Mouse (Mus musculus) heart, embryonic 11.5 days (tissue): ENCODE data around the gene Gm36176. TPM values are rescaled to one million over a fixed set of nuclear protein-coding genes. Genes with fewer than 3 reads are reported as not detected.

Source experiments
- ATAC-seq: fragments of 200-750 bp; cut with Nextera tagmentation; replicated peaks from 2 replicates; pipeline ENCODE4 v1.8.0; 2017; ENCODE audit warnings: moderate library complexity; ENCODE audit not compliant: insufficient number of reproducible peaks, low FRiP score, low TSS enrichment
- H3K27ac ChIP-seq: fragments of 300-500 bp; sonication (generic); 2 replicates; pipeline ENCODE4 v1.5.1; 2014; ENCODE audit warnings: mild to moderate bottlenecking, low read depth, low read length
- H3K27me3 ChIP-seq: fragments of 300-500 bp; sonication (generic); 2 replicates; pipeline ENCODE4 v1.6.1; 2014; ENCODE audit warnings: mild to moderate bottlenecking, low read length, mixed read lengths; ENCODE audit not compliant: control insufficient read depth, insufficient read depth
- H3K36me3 ChIP-seq: fragments of 300-500 bp; sonication (generic); 2 replicates; pipeline ENCODE4 v1.6.1; 2014; ENCODE audit warnings: mild to moderate bottlenecking, low read length, moderate library complexity, mixed read lengths; ENCODE audit not compliant: control insufficient read depth, insufficient read depth
- H3K4me1 ChIP-seq: fragments of 300-500 bp; sonication (generic); 2 replicates; pipeline ENCODE4 v1.6.1; 2014; ENCODE audit warnings: low read length; ENCODE audit not compliant: control insufficient read depth, insufficient read depth
- H3K4me2 ChIP-seq: fragments of 300-500 bp; sonication (generic); 2 replicates; pipeline ENCODE4 v1.6.1; 2014; ENCODE audit warnings: mild to moderate bottlenecking, moderate library complexity
- H3K4me3 ChIP-seq: fragments of 300-500 bp; sonication (generic); 2 replicates; pipeline ENCODE4 v1.5.1; 2014; ENCODE audit warnings: low read depth, low read length
- H3K9ac ChIP-seq: fragments of 300-500 bp; sonication (generic); 2 replicates; pipeline ENCODE4 v1.6.1; 2014; ENCODE audit warnings: mild to moderate bottlenecking, low read depth, low read length, moderate library complexity
- H3K9me3 ChIP-seq: fragments of 300-500 bp; sonication (generic); replicated peaks from 2 replicates; pipeline ENCODE4 v1.6.1; 2016; ENCODE audit warnings: low read length; ENCODE audit not compliant: control insufficient read depth
- WGBS: fragments of 180-500 bp; shearing (Covaris S2); extraction: QIAGEN DNeasy Blood & Tissue Kit; methylation state at CpG from one replicate; pipeline ENCODE4 v1.1.7; 2014; ENCODE audit not compliant: insufficient replicate concordance; 5-methylcytosine and 5-hydroxymethylcytosine counted together
- polyA plus RNA-seq: library from polyadenylated mRNA; unstranded; fragments of >200 nt; fragmentation: Nextera tagmentation; extraction: Ambion mirVana; gene quantifications from 2 replicates; pipeline ENCODE4 v1.2.1, GENCODE M21; 2014

Gm36176 gene
- polyA plus RNA-seq, 1 experiment from 2014 or later, result not detected

DNA sequence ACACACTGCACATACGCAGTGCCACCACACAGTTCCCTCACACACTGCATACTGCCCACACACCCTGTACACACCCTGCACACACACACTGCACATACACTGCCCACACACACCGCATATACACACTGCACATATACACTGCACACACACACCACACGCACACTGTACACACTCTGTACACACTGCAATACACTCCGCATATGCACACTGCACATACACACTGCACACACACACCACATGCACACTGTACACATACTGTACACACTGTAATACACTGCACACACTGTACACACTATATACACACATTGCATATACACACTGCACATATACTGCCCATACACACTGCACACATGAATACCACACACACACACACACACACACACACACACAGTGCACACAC is 28.1 kb upstream of the Gm36176 start:
- Histone ChIP-seq H3K9me3 (no peaks in the 10 kb centered on the region), H3K4me2 (no peak overlapping the region), H3K4me3 (no peak overlapping the region), H3K4me1 (no peaks in the 10 kb centered on the region), H3K9ac (no peak overlapping the region), H3K27me3 (no peaks in the 10 kb centered on the region), H3K36me3 (no peaks in the 10 kb centered on the region), H3K27ac (no peak overlapping the region)
- 94% methylated on average over 4 of the region's 4 CpGs for WGBS
- no peak for ATAC-seq

DNA sequence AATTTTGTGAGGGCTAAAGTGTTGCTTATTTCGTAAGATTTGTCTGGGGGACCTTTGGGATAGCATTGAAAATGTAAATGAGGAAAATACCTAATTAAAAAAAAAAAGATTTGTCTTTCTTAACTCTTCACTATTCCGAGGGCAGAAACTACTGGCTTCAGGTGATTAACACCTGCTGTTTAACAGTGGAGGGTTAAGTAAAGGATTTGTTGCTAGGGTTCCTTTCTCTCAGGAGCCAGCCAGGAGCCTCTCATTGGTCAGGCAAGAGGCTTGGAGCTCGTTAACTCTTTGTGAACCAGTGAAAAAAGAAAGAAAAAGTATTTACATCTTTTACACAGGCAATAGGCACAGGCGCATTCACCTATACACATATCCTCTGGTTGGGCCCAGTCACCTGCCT is 27.4 kb upstream of the Gm36176 start:
- Histone ChIP-seq H3K9ac (no peak overlapping the region), H3K36me3 (no peaks in the 10 kb centered on the region), H3K27ac (no peak overlapping the region), H3K27me3 (no peaks in the 10 kb centered on the region), H3K4me3 (no peak overlapping the region), H3K4me2 (no peak overlapping the region), H3K4me1 (no peaks in the 10 kb centered on the region), H3K9me3 (no peaks in the 10 kb centered on the region; the same call in 1 of the 2 replicates)
- no peak for ATAC-seq
- 36% methylated on average over 4 of the region's 4 CpGs for WGBS

DNA sequence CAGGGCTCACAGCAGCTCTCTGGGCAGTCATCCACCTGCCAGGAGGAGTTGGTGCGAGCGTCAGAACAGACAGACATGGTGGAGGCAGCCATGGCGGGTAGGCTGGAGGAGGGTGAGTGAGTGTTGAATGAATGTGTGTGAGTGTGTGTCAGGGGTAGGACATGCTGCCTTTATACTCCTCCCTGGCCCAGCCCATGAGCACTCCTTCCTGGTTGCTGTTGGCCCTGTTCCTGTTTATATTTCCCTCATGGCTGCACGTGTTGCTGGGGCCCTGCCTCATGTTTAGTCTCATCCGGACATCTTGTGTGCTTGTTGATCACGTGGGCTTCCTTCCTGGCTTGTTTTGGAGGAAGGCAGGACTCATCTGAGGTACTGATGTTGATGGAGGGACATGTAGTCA is 19.7 kb upstream of the Gm36176 start, which contains the start of gene Krtap10-4:
Gene Krtap10-4, minus strand, starts transcription at position 145 of the 400 bp plus-strand sequence.
- WGBS, result 58% methylated on average over 6 of the region's 6 CpGs
- no peak within 1 kb of the TSS for H3K9ac ChIP-seq
- H3K4me1 ChIP-seq, result no peaks in the 10 kb centered on the region
- no peaks in the 10 kb centered on the region; the same call in 1 of the 2 replicates for H3K9me3 ChIP-seq
- no peak within 1 kb of the TSS for H3K4me3 ChIP-seq
- no peak within 1 kb of the TSS for H3K27ac ChIP-seq
- H3K27me3 ChIP-seq, result no peaks in the 10 kb centered on the region
- no peak within 1 kb of the TSS for H3K4me2 ChIP-seq
- no peak for ATAC-seq
- no peaks in the 10 kb centered on the region for H3K36me3 ChIP-seq

DNA sequence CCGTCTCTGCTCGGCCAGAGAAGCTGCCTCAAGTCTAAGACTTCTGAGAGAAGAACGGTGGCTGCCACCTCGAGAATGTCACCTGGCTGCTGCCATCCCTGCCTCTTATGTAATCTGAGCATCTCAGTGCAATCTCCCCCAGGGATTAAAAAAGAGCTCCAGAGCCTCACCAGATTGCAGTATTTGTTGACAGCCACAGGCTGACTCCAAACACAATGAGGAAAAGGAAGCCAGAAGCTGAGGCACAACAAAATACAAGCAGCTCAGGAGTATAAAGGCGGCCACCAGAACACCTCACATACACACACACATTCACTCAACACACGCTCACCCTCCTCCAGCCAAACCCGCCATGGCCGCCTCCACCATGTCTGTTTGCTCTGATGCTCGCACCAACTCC is 11.0 kb upstream of the Gm36176 start, which contains the start of gene Krtap10-10:
Gene Krtap10-10, plus strand, starts transcription at position 301 of the 400 bp plus-strand sequence.
- Histone ChIP-seq H3K36me3 (no peaks in the 10 kb centered on the region), H3K9me3 (no peaks in the 10 kb centered on the region), H3K27ac (no peak within 1 kb of the TSS), H3K4me1 (no peaks in the 10 kb centered on the region), H3K9ac (no peak within 1 kb of the TSS), H3K4me2 (no peak within 1 kb of the TSS), H3K27me3 (no peaks in the 10 kb centered on the region), H3K4me3 (no peak within 1 kb of the TSS)
- 61% methylated on average over 9 of the region's 9 CpGs for WGBS
- ATAC-seq, result no peak

DNA sequence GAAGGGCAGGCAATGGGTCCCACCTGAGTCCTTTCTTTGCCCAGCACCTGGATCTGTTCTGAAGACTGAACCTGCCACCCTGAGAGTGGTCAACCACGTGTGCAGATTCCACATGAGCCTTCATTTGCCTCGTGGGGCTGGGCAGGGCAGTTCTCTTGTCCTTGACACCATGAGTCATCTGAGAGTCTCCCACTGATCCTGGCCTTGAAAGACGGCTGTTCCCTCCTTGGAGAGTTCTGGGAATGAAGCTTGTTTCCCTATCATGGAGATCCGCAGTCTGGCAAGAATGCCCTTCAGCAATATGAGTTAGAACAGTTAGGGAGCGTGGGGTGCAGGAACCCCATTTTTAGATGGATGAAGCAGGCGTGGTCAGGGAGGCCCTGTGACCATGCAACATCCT is 7.6 kb upstream of the Gm36176 start:
- ATAC-seq, result no peak
- 72% methylated on average over 6 of the region's 6 CpGs for WGBS
- H3K4me2 ChIP-seq, result no peak overlapping the region

DNA sequence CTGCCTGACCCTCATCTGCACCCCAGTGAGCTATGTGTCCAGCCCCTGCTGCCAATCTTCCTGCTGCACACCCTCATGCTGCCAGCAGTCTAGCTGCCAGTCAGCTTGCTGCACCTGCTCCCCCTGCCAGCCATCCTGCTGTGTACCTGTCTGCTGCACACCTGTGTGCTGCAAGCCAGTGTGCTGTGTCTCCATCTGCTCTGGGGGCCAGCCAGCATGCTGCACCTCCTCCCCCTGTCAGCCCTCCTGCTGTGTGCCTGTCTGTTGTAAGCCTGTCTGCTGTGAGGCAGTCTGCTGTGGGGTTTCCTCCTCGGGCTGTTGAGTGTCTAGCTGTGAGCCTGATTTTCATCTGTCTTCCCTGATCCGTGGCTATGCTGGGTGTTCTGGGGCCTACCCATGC is 358 bp downstream of the Gm36176 start:
- Histone ChIP-seq H3K27me3 (no peaks in the 10 kb centered on the region), H3K9ac (no peak overlapping the region), H3K36me3 (no peaks in the 10 kb centered on the region), H3K4me1 (no peaks in the 10 kb centered on the region), H3K4me2 (no peak overlapping the region), H3K4me3 (no peak overlapping the region), H3K27ac (no peak overlapping the region), H3K9me3 (peaks cover 13% of the 10 kb centered on the region)
- no peak for ATAC-seq
- WGBS, result 13% methylated on average over 2 of the region's 2 CpGs

More for the DNA sequence above, 7.6 kb upstream of the Gm36176 start:
- H3K9ac ChIP-seq, result no peak overlapping the region
- no peaks in the 10 kb centered on the region for H3K4me1 ChIP-seq
- no peaks in the 10 kb centered on the region for H3K36me3 ChIP-seq
- H3K27me3 ChIP-seq, result no peaks in the 10 kb centered on the region
- no peak overlapping the region for H3K4me3 ChIP-seq
- peaks cover 4% of the 10 kb centered on the region for H3K9me3 ChIP-seq
- no peak overlapping the region for H3K27ac ChIP-seq

DNA sequence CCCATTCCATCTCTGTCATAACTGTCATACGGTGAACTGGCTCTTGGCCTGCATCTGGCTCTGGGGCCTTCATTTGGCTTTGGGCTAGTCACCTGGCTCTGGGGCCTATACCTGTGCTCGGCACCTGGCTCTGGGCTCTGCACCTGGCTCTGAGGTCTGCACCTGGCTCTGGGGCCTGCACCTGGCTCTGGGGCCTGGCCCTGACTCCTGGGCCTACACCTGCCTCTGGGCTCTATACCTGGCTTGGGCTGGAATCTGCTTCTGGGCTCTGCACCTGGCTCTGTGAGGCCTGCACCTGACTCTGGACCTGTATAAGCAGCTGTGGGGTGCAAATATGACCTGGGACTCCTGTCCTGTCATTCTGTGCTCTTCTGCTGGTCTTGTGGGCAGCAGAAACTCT is 935 bp downstream of the Gm36176 start:
- H3K9me3 ChIP-seq, result peaks cover 13% of the 10 kb centered on the region
- no peak overlapping the region for H3K9ac ChIP-seq
- H3K36me3 ChIP-seq, result no peaks in the 10 kb centered on the region
- H3K27me3 ChIP-seq, result no peaks in the 10 kb centered on the region
- ATAC-seq, result no peak
- H3K4me3 ChIP-seq, result no peak overlapping the region
- H3K4me1 ChIP-seq, result no peaks in the 10 kb centered on the region
- H3K27ac ChIP-seq, result no peak overlapping the region
- WGBS, result 66% methylated on average over 2 of the region's 2 CpGs
- no peak overlapping the region for H3K4me2 ChIP-seq

DNA sequence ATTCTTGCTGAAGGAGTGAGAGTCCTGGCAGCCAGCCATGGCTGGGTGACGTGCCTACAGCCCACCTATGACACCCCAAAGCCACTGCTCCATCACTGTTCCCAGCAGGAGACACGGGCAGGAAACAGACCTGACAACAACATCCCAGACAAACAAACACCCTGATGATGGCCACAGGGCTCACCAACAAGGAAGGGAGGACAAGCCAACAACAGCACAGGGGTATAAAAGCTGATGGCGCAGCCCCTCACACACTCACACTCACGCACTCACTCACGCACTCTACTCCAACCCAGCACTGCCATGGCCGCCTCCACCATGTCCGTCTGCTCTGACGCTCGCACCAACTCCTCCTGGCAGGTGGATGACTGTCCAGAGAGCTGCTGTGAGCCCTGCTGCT is 6.0 kb downstream of the Gm36176 start, which contains the start of gene Gm10318:
Gene Gm10318, plus strand, starts transcription at position 301 of the 400 bp plus-strand sequence.
- no peaks in the 10 kb centered on the region for H3K4me1 ChIP-seq
- H3K36me3 ChIP-seq, result no peaks in the 10 kb centered on the region
- WGBS, result 57% methylated on average over 9 of the region's 9 CpGs
- H3K27me3 ChIP-seq, result no peaks in the 10 kb centered on the region
- no peak within 1 kb of the TSS for H3K4me3 ChIP-seq
- ATAC-seq, result no peak
- H3K9ac ChIP-seq, result no peak within 1 kb of the TSS
- H3K9me3 ChIP-seq, result 0 out of 2 replicates have a peak, but pooled peaks cover 3% of the 10 kb centered on the region
- H3K27ac ChIP-seq, result no peak within 1 kb of the TSS
- no peak within 1 kb of the TSS for H3K4me2 ChIP-seq

DNA sequence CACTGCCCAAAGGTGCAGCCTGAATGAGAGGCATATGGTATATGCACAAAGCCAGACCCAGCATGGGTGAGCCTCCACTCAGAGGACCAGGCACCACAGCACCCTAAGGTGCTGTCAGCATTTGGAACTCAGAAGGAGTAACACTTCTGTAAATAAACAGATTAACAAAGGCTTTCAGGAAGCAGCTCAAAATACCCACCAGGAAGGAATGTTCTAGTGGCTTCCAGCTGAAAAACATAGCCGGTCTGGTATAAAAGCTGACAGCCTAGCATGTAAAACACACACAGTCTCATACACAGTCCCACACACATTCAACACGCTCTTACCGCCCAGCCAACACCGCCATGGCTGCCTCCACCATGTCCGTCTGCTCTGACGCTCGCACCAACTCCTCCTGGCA is 15.1 kb downstream of the Gm36176 start, which contains the start of gene Gm3285:
Gene Gm3285, plus strand, starts transcription at position 301 of the 400 bp plus-strand sequence.
- no peak within 1 kb of the TSS for H3K4me2 ChIP-seq
- no peak within 1 kb of the TSS for H3K9ac ChIP-seq
- no peaks in the 10 kb centered on the region for H3K36me3 ChIP-seq
- H3K27ac ChIP-seq, result no peak within 1 kb of the TSS
- H3K4me1 ChIP-seq, result no peaks in the 10 kb centered on the region
- H3K27me3 ChIP-seq, result no peaks in the 10 kb centered on the region
- H3K4me3 ChIP-seq, result no peak within 1 kb of the TSS
- no peaks in the 10 kb centered on the region for H3K9me3 ChIP-seq
- 43% methylated on average over 7 of the region's 7 CpGs for WGBS
- no peak for ATAC-seq
